Mouse (Mus musculus) stomach, postnatal 0 days (tissue): ENCODE data around the gene Usp54.

Source experiments
- CTCF ChIP-seq: IDR thresholded peaks from 2 replicates; pipeline ENCODE4 v1.5.1; 2016; ENCODE audit warnings: antibody characterized with exemption, low read depth, mild to moderate bottlenecking, moderate library complexity
- EP300 ChIP-seq: optimal IDR thresholded peaks from 2 replicates; pipeline ENCODE3; 2016; ENCODE audit warnings: antibody characterized with exemption

- TF ChIP-seq CTCF = no peak
- no peak for TF ChIP-seq EP300
Measured at GRCm38 (mm10) chr14:20635546-20635945, 5.3 kb downstream of the Usp54 start.
